Comparison of ENCODE assay signal across 8 mouse cellular contexts in genomic region chr9:34716476-34716875, GRCm38 (mm10).
"Had no signal": no experiment of that assay in that cellular context is flagged by ENCODE, and none has a peak within 500 bp of the region (broad histone marks: within the 10 kb centered on the region; RNA-seq: fewer than 3 reads in every experiment).

No protein-coding gene starts in this region.

- DNase-seq: kidney, adult 9 months; layer of hippocampus, postnatal 36 days; liver; liver, embryonic 13.5 days; liver, postnatal 0 days; lung, postnatal 14 days; right cerebral cortex, postnatal 25 days; thymus, postnatal 4 days had no signal
